Mouse (Mus musculus) stomach, postnatal 0 days (tissue): ENCODE results near the gene Ctdnep1. TPM values are rescaled to one million over a fixed set of nuclear protein-coding genes. Genes with fewer than 3 reads are reported as not detected.
A peak's percentile ranks its signal among the peaks of the same experiment; 100 is the strongest.

ENCODE experiments used
- ATAC-seq: fragments of 200-750 bp; cut with Nextera tagmentation; 2 replicates; pipeline ENCODE4 v1.8.0; 2017; ENCODE audit not compliant: low FRiP score, low TSS enrichment
- DNase-seq: peaks from one replicate; pipeline ENCODE4 v3.0.0-alpha.2; 2016; ENCODE audit warnings: low spot score
- H3K27ac ChIP-seq: fragments of 300-500 bp; sonication (generic); replicated peaks from 2 replicates; pipeline ENCODE4 v1.5.1; 2014; ENCODE audit warnings: mild to moderate bottlenecking, control low read depth
- H3K27me3 ChIP-seq: fragments of 300-500 bp; sonication (generic); 2 replicates; pipeline ENCODE4 v1.6.1; 2014; ENCODE audit warnings: low read length; ENCODE audit not compliant: control insufficient read depth, insufficient read depth
- H3K36me3 ChIP-seq: fragments of 300-500 bp; sonication (generic); 2 replicates; pipeline ENCODE4 v1.6.1; 2014; ENCODE audit warnings: low read length, mixed read lengths; ENCODE audit not compliant: control insufficient read depth, insufficient read depth
- H3K4me1 ChIP-seq: fragments of 300-500 bp; sonication (generic); replicated peaks from 2 replicates; pipeline ENCODE4 v1.6.1; 2014; ENCODE audit warnings: antibody characterized with exemption; ENCODE audit not compliant: control insufficient read depth, insufficient read depth
- H3K4me2 ChIP-seq: fragments of 300-500 bp; sonication (generic); replicated peaks from 2 replicates; pipeline ENCODE4 v1.6.1; 2014; ENCODE audit warnings: low read depth, mild to moderate bottlenecking, control low read depth, moderate library complexity
- H3K4me3 ChIP-seq: fragments of 300-500 bp; sonication (generic); 2 replicates; pipeline ENCODE4 v1.5.1; 2014; ENCODE audit warnings: low read depth, low read length, control low read depth
- H3K9ac ChIP-seq: fragments of 300-500 bp; sonication (generic); 2 replicates; pipeline ENCODE4 v1.6.1; 2014; ENCODE audit warnings: mild to moderate bottlenecking, low read length, control low read depth, mixed read lengths
- H3K9me3 ChIP-seq: fragments of 300-500 bp; sonication (generic); 2 replicates; pipeline ENCODE4 v1.6.1; 2016; ENCODE audit warnings: low read length; ENCODE audit not compliant: control insufficient read depth
- CTCF ChIP-seq: IDR thresholded peaks from 2 replicates; pipeline ENCODE4 v1.5.1; 2016; ENCODE audit warnings: antibody characterized with exemption, low read depth, mild to moderate bottlenecking, moderate library complexity
- EP300 ChIP-seq: optimal IDR thresholded peaks from 2 replicates; pipeline ENCODE3; 2016; ENCODE audit warnings: antibody characterized with exemption
- WGBS: fragments of 180-500 bp; shearing (Covaris S2); extraction: QIAGEN DNeasy Blood & Tissue Kit; methylation state at CpG from one replicate; pipeline ENCODE4 v1.1.7; 2014; 5-methylcytosine and 5-hydroxymethylcytosine counted together
- polyA plus RNA-seq: library from polyadenylated mRNA; unstranded; fragments of >200 nt; fragmentation: Nextera tagmentation; extraction: Ambion mirVana; gene quantifications from 2 replicates; pipeline ENCODE4 v1.2.1, GENCODE M21; 2015

The Ctdnep1 gene
- polyA plus RNA-seq, 1 experiment from 2014 or later = 13.1 TPM

- DNase-seq = peak; percentile 51
- peak overlapping the region; percentile 63 for H3K9ac ChIP-seq
- H3K4me3 ChIP-seq = peak overlapping the region; percentile 49
- 5% methylated on average over 28 of the region's 29 CpGs for WGBS
- H3K4me2 ChIP-seq = peak overlapping the region; percentile 66
- no peak for TF ChIP-seq CTCF
- TF ChIP-seq EP300 = no peak
- H3K36me3 ChIP-seq = peaks cover 3% of the 10 kb centered on the region; the same call in 1 of the 2 replicates
- H3K4me1 ChIP-seq = no peaks in the 10 kb centered on the region
- H3K9me3 ChIP-seq = no peaks in the 10 kb centered on the region
- H3K27ac ChIP-seq = peak overlapping the region; percentile 89
- H3K27me3 ChIP-seq = no peaks in the 10 kb centered on the region
- peak; percentile 39; the same call in 1 of the 2 replicates for ATAC-seq
These were observed 33.5 kb upstream of the Ctdnep1 start for GRCm38 (mm10) chr11:69947337-69948065.

DNA sequence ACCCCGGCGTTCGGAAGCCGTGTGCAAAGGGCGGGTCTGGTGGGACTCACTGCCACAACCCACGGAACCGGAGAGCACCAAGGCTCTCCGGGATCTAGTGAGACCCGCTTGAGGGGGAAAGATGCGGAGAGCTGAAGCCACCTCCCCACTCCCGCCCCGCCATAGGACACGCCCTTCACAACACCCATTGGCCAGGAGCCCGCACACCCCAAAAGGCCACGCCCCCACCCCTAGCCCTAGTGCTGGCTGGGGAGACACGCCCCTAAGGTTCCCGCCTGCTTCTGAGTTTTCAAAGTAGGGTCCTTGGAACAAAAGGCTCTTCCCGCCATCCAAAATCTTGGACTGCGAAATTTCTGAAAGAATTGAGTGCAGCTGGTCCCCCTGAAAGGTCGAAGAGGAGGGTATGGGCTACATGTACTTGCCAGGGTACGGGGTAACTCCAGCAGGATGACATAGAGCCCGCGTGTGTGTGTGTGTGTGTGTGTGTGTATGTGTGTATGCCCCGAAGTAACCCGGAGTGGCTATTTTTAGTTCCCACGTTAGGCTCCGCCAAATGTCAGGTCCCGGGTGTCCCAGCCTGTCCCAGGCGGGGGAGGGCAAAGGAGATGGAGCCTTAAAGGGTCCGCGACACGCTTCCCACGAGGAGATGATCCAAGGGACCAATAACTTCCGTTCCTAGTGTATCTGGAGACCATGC is 32.7 kb upstream of the Ctdnep1 start, which contains the start of gene Slc2a4:
Gene Slc2a4 (minus strand): TSS at position 123 of the 697 bp plus-strand sequence.
- Histone ChIP-seq H3K27me3 (no peaks in the 10 kb centered on the region), H3K4me3 (peak within 1 kb of the TSS; percentile 49), H3K27ac (peak within 1 kb of the TSS; percentile 89), H3K4me1 (no peaks in the 10 kb centered on the region), H3K9me3 (no peaks in the 10 kb centered on the region), H3K4me2 (peak within 1 kb of the TSS; percentile 66), H3K36me3 (peaks cover 3% of the 10 kb centered on the region; the same call in 1 of the 2 replicates), H3K9ac (peak within 1 kb of the TSS; percentile 63)
- peak; percentile 91 for ATAC-seq
- no peak for TF ChIP-seq EP300
- TF ChIP-seq CTCF = no peak
- DNase-seq = peak; percentile 95
- under 1% methylated on average over 34 of the region's 34 CpGs for WGBS

GRCm38 (mm10) chr11:69948763-69949150 is 32.2 kb upstream of the Ctdnep1 start:
- DNase-seq (peak; percentile 90), ATAC-seq (peak; percentile 58)
- Histone ChIP-seq H3K27ac (peak overlapping the region; percentile 89), H3K9ac (no peak overlapping the region), H3K4me3 (peak overlapping the region; percentile 49), H3K4me2 (peak overlapping the region; percentile 66), H3K27me3 (no peaks in the 10 kb centered on the region), H3K4me1 (no peaks in the 10 kb centered on the region), H3K36me3 (peaks cover 3% of the 10 kb centered on the region; the same call in 1 of the 2 replicates), H3K9me3 (no peaks in the 10 kb centered on the region)
- TF ChIP-seq CTCF = peak; percentile 97
- no peak for TF ChIP-seq EP300
- 0% methylated on average over 14 of the region's 14 CpGs for WGBS

- H3K27ac ChIP-seq = no peak overlapping the region
- WGBS = 45% methylated on average over 4 of the region's 4 CpGs
- no peak overlapping the region for H3K4me2 ChIP-seq
- ATAC-seq = no peak
- H3K36me3 ChIP-seq = no peaks in the 10 kb centered on the region
- no peaks in the 10 kb centered on the region for H3K4me1 ChIP-seq
- DNase-seq = peak; percentile 49
- no peak overlapping the region for H3K4me3 ChIP-seq
- H3K27me3 ChIP-seq = no peaks in the 10 kb centered on the region
- no peak overlapping the region for H3K9ac ChIP-seq
- H3K9me3 ChIP-seq = no peaks in the 10 kb centered on the region
- TF ChIP-seq EP300 (no peak), CTCF (peak; percentile 55)
These were observed 30.0 kb upstream of the Ctdnep1 start for GRCm38 (mm10) chr11:69950807-69951459.

DNA sequence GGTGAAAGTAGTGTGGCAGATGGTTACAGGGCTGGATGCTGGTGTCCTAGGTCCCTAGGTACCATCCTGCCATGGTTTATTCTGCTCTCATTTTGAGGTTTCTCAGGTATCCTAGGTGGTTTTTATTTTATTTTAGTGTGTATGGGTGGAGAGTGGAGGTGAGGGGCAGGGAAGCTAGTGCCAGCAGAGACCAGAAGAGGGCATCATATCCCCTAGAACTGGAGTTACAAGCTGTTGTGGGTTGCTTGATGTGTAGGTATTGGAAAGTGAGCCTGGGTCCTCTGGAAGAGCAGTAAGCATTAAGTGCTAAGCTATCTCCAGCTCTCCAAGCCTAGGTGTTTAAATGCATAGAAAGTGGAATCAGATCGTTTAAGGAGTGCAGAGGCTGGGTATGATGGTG is 28.7 kb upstream of the Ctdnep1 start:
- TF ChIP-seq CTCF = peak; percentile 60
- no peak for TF ChIP-seq EP300
- Histone ChIP-seq H3K4me3 (no peak overlapping the region), H3K27ac (no peak overlapping the region), H3K36me3 (no peaks in the 10 kb centered on the region), H3K27me3 (no peaks in the 10 kb centered on the region), H3K9ac (no peak overlapping the region), H3K4me1 (no peaks in the 10 kb centered on the region), H3K9me3 (no peaks in the 10 kb centered on the region), H3K4me2 (no peak overlapping the region)
- 47% methylated on average over 1 of the region's 1 CpGs for WGBS
- ATAC-seq (no peak), DNase-seq (no peak)
